Mouse (Mus musculus) bone marrow, adult 2 months (tissue): Measurements from ENCODE around the gene Unc119b.

Source experiments
- CTCF ChIP-seq: fragments of 200-500 bp; IDR thresholded peaks from 2 replicates; pipeline ENCODE4 v1.5.1; 2011; ENCODE audit warnings: low read length, control low read depth; ENCODE audit not compliant: control insufficient read depth, insufficient read depth
- POLR2A ChIP-seq: fragments of 200-500 bp; IDR thresholded peaks from 2 replicates; pipeline ENCODE4 v1.6.1; 2011; ENCODE audit warnings: low read depth, mild to moderate bottlenecking, control low read depth, low read length, borderline replicate concordance; ENCODE audit not compliant: control insufficient read depth

DNA sequence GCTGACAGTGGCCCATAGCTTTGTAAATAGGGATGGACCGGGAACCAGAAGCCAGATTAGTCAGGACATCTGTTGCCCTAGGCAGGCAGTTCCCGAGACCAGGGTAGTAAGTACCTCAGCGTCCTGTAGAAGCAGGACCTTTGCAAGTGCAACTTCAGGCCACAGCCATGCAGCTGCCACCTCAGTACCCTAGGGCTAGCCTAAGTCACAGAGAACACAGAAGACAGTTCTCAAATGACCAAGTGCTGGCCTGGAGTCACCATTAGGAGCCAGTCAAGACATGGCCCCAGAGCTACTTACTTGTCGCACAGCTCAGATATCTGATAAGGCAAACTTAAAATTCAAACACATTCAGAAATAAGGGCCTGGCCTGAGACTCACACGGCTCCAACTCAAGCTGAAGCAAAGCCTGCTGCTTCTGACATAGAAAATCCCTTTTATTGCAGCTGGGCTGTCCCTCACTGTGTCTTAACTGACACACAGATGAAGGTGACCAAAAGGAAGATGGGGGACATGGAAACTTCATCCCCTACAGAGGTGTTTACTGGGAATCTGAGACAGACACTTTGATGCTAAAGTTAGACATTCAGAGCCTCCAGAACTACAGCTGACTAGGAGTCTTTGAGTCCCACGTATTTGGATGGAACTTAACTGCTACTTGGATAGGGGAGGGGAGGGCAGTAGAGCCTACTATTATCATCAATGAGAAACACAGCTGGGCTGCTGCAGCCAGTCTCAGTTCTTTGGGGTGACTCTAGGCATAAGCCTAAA, 11.4 kb upstream of the Unc119b start:
- TF ChIP-seq POLR2A (no peak), CTCF (no peak)
